Mouse (Mus musculus) neutrophil, adult 5-6 weeks (primary cell): Measurements from ENCODE around the gene Mecom. TPM values are rescaled to one million over a fixed set of nuclear protein-coding genes. Genes with fewer than 3 reads are reported as not detected.

Experiments used
- ATAC-seq: fragments of 151-379, 151-347 bp; 2 replicates; pipeline ENCODE4 v1.8.0; 2017; ENCODE audit warnings: mild to moderate bottlenecking, moderate TSS enrichment; ENCODE audit not compliant: insufficient number of reproducible peaks, poor library complexity, low FRiP score, severe bottlenecking; ENCODE audit errors: extremely low read depth
- total RNA-seq: library from RNA; stranded (forward); fragments of 200-1000 nt; gene quantifications from 2 replicates; pipeline ENCODE4 v1.2.3, GENCODE M21; 2017

Gene Mecom
- total RNA-seq, 1 experiment from 2014 or later, result not detected

DNA sequence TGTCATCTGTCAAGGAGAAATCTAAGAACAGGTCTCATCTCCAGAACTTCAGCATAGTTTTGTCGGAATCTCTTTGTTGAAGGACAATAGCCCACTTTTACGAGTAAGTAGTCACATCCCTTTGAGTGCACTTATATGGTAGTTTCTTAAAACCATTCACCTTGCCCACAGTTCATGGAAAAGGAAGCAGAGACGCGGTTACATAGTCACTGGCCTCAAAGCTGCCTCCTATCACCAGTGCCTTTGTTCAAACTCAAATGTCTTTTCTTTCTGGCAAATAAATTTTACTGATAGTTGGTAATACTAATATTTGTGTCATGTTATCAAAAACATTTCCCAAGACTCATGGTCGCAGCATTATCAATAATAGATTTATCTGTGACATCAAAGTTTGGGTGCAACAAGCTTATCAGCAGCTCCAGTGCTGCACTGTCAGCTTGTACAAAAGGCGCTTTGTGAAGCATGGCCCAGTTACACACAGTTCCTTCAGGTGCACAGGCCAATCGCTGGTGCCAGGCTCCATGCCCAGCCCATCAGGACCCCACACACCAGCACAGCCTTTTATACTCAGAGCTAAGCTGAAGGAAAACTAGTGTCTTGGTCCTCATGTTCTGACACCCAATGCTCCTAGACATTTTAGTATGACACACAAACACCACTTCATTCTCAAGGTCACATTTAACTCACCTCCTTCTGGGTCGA lies 399.3 kb downstream of the Mecom start:
- ATAC-seq, result no peak

DNA sequence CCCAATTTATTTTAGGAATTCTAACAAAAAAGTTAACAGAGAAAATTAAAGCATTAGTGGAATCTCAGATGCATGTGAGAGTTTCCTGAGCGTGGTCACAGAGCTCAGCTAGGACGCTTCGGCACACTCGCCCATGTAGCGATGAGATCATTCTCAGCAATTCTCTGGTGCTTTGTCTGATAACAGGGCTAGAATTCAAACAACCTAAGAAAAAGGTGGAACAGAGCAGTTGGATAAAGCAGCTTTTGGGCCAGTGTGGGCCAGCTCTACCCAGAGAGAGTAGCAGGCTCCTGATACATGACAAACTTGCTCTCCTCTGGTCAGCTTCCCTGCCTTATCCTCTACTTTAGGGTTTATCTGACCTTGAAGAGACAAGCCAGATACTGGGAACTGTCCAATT lies 402.8 kb downstream of the Mecom start:
- ATAC-seq, result no peak

DNA sequence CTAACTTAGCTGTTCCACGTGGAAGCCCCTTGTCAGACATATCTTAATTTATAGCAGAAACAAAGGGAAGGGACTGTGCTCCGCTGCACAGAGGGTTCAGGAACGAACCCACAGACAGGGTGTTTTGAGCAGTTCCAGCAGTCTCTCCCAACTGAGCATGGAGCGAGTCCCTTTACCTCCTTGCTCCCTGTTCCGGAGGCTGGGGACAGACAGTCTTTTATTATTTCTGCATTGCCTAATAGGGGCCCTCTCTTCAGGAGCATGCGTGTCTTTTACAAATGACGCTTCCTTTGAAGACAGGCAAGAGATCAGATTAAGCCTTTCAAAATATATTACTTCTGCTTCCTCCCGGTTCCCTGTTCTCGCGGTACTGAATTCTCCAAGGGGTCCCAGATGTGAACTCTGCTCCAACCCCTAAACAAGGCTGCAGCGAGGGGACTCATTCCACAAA lies 403.8 kb downstream of the Mecom start:
- no peak for ATAC-seq

DNA sequence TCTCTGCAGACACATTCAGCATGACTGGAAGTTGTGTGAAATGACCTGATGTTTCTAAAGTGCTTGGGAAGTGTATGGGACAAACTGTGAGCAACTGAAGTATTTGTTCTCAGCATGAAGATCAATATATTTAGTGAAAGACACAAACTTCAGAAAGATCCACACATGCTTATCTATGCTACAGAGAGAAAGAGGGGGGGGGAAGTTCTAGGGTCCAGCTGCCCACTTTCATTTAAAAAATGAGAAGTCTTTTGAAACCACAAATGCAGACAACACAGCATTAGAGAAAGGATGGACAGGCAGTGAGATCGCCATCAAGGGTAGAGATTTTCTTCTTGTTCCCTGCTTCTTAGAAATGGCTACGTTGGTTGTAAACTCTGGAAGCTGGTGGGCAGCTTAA lies 404.4 kb downstream of the Mecom start:
- ATAC-seq, result no peak

DNA sequence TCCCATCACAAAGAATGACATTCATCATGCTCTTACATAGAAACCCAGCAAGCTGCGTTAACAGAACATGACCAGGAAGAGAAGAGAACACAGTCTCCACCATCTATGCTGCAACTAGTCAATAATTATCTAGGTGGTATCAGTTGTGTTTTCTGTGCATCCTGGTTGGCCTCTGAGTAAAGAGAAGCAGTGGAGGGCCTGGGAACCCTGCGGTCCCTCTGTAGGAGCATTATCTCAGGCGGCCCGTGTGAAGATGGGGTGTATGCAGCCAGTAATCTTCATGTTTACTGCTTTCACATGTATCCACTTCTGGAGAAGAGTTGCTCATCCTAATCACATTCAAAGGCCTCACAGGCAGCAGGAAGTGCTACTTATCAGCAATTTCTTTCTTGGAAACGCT lies 407.5 kb downstream of the Mecom start:
- no peak for ATAC-seq

DNA sequence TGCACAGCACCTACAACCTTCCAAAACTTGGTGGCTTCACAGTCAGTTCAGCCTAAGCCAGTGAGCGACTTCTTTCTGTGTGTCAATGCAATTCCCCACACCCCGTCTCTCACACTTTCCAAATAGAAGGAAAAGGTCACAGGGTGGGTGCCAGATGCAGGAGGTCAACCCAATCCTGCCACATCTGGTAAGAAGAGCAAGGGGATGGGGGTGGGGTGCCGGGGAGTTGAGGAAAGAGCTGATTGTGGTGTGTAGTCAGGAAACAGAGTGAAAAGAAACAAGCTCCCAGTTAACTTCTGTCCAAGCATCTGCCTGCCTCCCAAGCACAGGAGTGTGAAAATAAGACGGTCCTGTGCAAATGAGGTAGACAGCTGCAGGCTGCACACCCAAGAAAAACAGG lies 408.1 kb downstream of the Mecom start:
- no peak for ATAC-seq

DNA sequence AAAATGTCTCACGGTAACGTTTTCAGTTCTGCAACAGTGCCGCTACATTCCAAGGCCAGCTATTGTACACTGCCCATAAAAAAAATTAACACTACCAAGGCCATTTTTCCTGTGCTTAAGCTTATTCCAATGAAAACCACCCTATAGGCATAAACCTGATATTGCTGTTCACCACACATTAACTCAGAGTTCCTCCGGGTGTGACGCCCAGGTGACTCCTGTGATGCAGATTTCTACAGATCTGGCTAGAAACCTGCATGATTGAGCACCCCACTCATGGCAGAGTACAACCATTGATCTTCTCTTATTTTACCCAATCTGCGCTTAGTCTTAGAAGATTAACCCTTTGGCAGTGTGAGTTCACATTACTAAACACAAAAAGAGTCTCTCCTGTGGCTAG lies 409.2 kb downstream of the Mecom start:
- no peak for ATAC-seq

DNA sequence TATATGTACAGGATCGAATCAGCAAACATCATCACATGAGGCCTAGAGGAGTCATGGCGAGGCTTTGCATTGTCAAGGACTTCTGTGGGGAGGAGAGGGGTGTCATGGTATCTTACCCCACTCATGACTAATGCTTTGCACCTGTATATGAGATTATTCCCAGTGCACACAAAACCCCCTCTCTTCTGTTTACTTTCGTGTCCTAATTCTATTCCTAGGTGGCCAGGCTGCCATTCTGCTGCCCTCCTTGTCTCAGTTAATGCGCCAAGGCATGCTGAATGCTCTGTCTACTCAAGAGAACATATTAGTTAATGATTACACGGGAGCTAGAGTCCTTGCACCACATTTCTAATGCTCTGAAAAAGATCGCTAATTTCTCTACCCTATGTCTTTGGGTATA lies 412.0 kb downstream of the Mecom start:
- ATAC-seq, result no peak

DNA sequence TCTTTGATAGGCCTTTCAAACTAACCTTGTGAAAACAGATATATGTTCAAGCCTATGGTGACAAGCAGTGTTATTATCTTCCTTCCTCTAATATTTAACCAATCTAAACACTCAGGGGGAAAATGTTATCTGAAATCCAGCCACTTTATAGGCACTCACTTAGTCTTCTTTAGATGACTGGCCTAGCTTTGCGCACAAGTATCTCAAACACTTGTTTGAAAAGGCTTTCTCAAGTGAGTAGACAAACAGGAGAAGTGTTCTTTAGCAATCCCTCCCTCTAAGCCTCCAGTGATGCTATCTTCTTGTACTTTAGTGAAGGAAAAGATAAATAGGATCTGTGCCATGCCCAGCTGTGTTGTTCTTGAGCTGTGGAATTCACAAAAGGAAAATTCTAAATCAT lies 412.7 kb downstream of the Mecom start:
- ATAC-seq, result no peak

DNA sequence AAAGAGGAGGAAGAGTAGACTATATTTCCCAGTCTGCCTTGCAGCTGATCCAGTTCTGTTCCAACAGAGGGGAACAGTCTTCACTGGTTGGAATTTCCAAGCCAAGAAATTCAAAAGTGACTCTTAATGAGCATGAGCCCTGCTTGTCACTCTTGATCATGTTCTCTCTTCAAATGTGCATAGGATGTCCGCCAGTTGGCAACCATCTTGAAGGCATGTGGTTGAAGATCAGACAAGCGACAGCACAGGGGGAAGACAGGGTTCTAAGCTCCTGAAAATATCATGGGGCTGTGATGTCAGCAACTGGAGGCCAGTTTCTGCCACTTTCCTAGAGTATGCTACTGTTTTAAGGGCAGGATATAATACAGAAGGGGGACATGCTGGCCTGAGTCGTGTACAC lies 414.8 kb downstream of the Mecom start:
- no peak for ATAC-seq

DNA sequence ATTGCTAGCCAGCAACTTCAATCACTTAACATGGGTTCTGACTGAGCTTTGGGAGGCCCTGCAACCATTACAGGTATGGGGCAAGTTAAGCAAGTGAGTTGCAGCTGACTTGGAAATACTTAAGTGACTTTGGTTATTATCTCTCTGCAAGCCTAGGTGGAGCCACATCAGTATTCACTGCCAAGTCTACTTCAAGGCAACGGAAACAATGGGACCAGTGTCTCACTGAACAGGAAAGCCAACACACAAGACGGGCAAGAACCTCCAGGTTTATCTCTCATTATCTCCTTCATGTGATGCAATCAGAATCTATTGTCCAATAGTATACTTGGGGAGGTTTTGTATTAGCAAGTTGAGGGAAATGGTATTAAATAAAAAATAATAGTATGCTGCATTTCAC lies 415.4 kb downstream of the Mecom start:
- no peak for ATAC-seq

DNA sequence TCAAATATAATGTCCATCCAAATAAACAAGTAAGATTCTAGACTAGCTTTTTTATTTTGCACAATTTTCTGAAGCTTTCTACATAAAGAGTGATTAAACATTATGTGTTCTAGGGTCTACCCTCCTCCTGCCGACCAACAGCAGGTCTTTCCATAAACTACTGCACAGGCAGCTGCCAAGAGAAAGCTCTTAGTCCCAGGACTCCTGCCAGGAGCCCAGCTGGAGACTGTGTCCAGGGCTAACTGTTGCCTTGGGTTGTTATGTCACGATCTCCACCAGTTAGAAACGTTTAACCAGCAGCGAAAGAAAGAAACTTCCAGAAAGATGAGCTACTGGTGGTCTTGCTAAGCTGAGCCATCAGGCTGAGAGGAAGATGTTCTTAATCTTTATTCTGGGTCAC lies 417.3 kb downstream of the Mecom start:
- no peak for ATAC-seq

DNA sequence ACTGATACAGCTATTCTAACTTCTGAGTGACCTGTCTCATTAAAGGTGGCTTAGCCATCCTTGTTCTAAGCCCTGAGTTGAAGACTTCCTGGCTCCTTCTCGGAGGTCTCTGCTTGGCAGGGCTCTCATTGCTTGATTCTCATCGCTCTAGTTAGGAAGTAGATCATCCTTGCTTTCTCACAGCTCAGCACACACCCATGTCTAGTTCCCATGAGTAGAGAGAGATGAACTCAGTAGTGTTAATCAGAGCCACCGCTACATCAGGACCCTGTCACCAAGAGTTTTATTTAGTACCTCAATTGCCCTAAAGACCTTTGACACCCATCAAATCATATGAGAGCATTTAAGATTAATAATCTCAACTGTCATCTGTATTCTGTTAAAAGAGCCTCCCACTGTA lies 425.2 kb downstream of the Mecom start:
- ATAC-seq, result no peak

DNA sequence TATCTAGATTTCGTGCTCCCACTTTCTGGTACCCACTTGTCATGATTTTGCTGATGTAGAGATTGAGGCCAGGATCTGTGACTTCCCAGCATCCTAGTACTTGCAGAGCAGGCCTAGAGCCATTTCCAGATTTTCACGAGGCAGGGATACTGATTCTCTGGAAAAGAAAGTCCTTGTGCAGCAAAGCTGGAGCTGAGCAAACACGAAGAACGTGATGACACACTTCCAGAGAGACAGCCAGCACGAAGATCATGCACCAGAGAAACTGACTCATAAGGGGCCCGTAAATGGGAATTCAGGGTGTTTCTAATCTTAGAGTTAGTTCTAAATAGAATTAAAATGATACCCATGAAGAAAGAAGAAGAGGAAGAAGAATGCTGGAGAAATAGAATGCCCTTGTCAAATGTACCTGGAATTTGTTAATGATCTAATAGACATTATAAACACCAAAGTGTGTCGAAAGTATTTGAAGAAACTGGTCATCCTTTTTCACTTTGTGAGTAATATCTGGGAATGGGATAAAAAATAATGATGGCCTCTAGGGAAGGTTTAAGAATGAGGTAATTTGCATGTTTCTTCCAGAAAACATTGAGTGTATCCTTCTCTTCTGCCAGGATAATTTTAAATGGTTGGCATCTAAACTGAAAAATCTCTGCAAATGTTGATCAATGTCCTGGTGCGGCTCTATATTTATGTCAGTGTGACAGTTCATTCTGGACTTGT lies 426.9 kb downstream of the Mecom start:
- ATAC-seq, result no peak

DNA sequence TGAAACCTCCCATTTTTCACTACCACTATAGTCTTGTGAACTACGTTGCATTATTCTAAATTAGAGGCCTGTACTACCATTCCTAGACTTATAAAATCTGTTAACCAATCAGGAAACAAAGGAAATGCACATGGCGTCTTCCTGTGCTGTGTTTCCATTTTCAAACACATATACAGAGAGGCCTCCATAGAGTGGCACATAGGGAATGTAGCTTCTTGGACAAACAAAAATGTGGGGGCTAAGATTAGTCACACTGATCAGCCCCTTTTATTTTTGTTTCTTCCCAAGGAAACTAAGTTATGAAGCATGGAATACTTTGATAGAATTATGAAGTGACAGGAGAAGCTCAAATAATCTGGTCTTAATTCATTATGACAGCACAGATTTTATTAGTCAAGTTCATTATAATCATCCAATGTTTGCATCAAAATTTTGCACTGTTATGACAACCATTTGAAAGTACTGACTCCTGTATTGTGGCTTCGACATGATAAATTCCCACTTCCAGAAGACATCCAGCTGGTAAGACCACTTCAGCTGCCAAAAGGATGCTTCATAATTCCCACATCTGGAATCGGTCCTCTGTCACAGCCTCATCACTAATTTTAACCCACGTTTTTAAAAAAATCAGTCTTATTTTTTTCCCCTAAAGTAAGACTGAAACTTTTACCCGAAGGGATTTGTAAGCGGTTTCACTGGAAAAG lies 429.1 kb downstream of the Mecom start:
- ATAC-seq, result no peak

DNA sequence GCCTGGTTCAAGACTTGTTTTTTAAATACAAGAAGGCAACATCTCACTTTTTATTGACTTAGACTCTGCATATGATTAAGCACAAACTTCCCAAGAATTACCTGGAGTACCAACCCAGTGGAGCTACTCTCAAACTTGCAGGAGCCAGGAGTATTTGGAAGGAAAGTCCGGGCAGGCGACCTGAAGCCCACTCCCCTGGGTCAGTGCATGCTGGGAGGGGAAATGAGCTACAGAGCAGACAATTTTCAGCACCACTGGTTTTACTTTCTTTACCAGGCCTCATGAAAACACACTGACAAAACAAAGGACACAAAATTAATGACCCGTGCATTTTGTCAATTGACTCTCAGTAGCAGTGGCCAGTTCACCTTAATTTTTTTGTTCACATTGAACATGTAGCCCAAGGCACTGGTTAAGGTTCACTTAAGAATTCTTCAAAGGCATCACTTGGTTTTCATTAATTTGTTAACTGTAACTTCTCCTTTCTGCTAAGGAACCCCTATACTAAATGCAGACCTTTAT lies 434.5 kb downstream of the Mecom start:
- ATAC-seq, result no peak

DNA sequence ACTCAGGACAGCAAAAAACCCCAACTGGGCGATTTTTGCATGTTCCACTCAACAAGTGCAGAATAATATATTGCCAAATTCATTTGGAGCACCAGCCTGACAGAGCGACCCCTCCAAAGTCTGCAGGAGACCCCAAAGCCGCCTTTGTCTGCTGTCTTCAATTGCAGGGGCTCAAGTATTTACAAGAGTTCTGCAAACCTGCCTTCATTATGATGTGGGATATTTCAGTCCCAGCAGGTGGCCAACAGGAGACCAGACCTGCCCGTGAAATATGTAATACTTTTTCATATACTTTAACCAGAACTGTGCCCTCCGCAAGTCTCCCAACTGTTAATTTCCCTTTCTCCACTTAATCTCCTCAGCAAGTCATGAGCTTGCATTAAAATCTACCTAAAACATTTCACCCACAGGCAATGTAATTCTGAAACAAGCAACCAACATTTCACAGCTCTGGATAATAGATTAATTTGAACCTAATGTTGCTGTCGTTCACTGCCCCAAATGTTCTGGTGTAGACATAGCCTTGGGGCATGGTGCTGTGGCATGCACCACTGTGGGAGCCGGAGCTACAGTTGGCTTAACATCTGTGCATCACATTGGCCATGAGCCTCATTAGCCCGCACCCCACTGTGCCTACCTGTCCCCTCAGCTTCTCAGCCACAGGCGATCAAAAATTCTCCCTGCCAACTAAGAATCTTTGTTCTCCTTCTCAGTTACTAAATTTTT lies 439.7 kb downstream of the Mecom start:
- no peak for ATAC-seq

DNA sequence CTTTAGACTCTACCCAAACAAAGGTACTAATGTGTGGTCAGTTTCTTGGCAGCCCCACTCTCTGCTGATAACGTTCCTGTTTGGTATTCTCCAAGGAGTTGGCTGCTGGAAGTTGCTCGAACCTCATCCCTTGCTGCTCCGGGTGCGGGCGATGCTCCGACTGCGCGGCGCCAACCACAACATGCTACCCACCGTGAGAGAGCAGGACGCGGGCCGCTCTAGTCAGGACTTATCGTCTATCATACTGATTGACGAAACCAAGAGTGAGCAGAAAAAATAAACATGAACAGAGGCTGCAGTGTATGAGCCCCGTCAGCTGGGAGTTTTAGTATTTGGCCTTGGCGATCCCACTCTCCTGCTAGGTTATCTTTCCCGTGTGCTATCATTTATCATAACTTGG lies 441.3 kb downstream of the Mecom start:
- no peak for ATAC-seq

DNA sequence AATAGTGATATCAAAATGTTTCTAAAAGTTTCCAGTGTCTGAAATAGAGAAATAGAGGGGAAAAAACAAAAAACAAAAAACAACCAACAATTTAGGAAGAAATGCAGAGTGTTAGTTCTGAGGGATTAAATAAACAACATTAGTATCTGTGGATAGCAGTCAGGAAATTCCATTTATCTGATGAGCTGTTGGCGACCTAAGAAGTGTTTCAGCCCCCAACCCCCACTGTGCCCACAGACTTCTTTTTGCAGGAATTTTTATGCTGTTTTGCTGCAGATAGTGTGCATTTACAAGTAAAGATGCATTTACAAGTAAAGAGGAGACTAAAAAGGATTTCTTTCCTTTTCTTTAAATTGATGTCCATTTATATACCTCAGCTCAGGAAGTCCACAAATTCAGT lies 441.9 kb downstream of the Mecom start:
- no peak for ATAC-seq
